Comparison of ENCODE assay signal across 21 mouse cellular contexts in the genomic region with DNA sequence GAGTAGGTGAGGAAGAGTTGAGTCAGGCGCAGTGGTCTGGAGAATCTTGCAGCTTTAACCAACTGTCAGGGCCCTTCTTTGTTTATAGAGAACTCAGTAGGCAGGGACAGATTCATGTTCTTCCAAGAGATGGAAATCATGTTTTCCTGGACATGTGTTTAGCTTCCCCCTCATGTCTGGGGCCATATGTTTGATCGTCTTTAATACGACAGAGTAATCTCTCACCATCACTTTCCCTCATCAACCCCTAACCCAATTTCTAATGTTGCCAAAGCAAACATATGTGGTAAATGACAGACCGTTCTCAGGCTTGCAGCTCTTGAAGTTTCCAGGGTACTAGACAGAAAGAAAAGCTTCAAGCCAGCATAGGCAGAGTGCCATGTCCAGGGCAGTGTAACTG. TPM values are rescaled to one million over a fixed set of nuclear protein-coding genes. Genes with fewer than 3 reads are reported as not detected.
"Had no signal": no experiment of that assay in that cellular context is flagged by ENCODE, and none has a peak within 500 bp of the region (broad histone marks: within the 10 kb centered on the region; RNA-seq: fewer than 3 reads in every experiment).

No protein-coding gene starts in this region.

- H3K27me3 ChIP-seq: limb, embryonic 13.5 days; midbrain, embryonic 15.5 days; neural tube, embryonic 12.5 days; stomach, embryonic 15.5 days had no signal

- H3K9ac ChIP-seq: limb, embryonic 13.5 days; liver, embryonic 14.5 days; midbrain, embryonic 15.5 days; neural tube, embryonic 12.5 days; stomach, embryonic 15.5 days had no signal

- H3K36me3 ChIP-seq: limb, embryonic 13.5 days; midbrain, embryonic 15.5 days; stomach, embryonic 15.5 days had no signal

- DNase-seq: kidney, adult 11 months; kidney, postnatal 10 days; kidney, postnatal 4 days; left cerebral cortex, postnatal 4 days; lung, adult 18-20 months; lung, postnatal 4 days; spleen, adult 18-20 months; thymus, adult 2 months; thymus, postnatal 36 days had no signal

- H3K9me3 ChIP-seq: limb, embryonic 13.5 days; midbrain, embryonic 10.5 days; midbrain, embryonic 15.5 days; neural tube, embryonic 12.5 days; stomach, embryonic 15.5 days had no signal

- ATAC-seq: lung, postnatal 0 days; midbrain, embryonic 15.5 days had no signal

- H3K27ac ChIP-seq: limb, embryonic 13.5 days; liver, embryonic 14.5 days; midbrain, embryonic 10.5 days; midbrain, embryonic 15.5 days; neural tube, embryonic 12.5 days; stomach, embryonic 15.5 days had no signal

- H3K4me3 ChIP-seq: limb, embryonic 13.5 days; midbrain, embryonic 10.5 days; midbrain, embryonic 15.5 days; neural tube, embryonic 12.5 days; stomach, embryonic 15.5 days had no signal

- H3K4me2 ChIP-seq: limb, embryonic 13.5 days; midbrain, embryonic 15.5 days; neural tube, embryonic 12.5 days; stomach, embryonic 15.5 days had no signal

RNA-seq across cellular contexts. Expression of a gene that starts 42.1 kb away (rescaled TPM):
- total RNA-seq: liver, adult 2 months; megakaryocyte, adult 5-6 weeks; monocyte, adult 5-6 weeks; neutrophil, adult 5-6 weeks had no signal
- polyA plus RNA-seq: liver, adult 2 months; testis, adult 2 months; thymus, adult 2 months had no signal

RNA-seq across cellular contexts. Expression of a gene that starts 42.2 kb away (rescaled TPM):
- total RNA-seq: monocyte, adult 5-6 weeks had no signal
